Mouse (Mus musculus) spleen, postnatal 14 days (tissue): ENCODE results near the gene Borcs6.
A peak's percentile ranks its signal among the peaks of the same experiment; 100 is the strongest.
"Not testable (repeated sequence)": the region's sequence is repeated elsewhere in the genome, so short reads cannot be mapped to it uniquely, and the experiment has no call there.

Experiments
- DNase-seq, 2 experiments: peaks; one replicate each; pipeline ENCODE4 v3.0.0; 2021 to 2022; ENCODE audit warnings: low spot score in 2 of 2

Borcs6 gene

GRCm38 (mm10) chr11:69059357-69059974 is at the start of gene Borcs6:
Gene Borcs6 (plus strand): TSS chr11:69059717.
- peak; percentile 82 to 89 for DNase-seq

DNA sequence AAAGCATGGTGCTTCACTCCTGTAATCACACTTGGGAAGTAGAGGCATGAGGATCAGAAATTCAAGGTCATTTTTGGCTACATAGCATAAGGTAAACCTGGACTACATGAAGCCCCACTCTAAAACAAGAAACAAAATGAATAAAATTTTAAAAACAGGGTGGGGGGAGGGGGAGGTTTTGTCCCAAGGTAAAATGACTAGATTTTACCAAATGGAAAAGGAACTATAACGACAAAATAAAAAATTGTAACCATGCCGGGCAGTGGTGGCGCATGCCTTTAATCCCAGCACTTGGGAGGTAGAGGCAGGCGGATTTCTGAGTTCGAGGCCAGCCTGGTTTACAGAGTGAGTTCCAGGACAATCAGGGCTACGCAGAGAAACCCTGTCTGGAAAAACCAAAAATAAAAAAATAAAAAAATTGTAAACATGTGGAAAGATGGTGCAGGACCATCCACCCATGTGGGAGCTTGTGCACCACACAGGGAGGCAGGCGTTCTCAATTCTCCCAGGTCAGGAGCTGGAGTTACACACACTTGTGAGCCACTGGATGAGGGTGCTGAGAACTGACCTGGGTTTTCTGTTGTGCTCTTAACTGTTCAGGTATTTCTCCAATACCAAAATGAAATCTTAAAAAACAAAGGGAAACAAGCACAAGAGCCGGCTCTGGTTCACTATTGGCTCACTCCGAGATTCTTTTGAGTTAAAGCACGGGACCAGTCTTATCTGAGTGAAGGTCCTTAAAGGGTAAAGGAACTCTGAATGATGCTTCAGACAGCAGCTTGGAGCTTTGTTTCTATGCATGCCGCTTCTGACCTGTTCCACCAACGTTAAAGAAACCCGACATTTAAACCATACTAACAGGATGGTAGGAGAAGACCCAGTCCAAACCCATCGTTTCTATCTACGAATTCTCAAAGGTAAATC is 48.9 kb upstream of the Borcs6 start:
- DNase-seq: no peak

- DNase-seq: not testable (repeated sequence)
Measured at GRCm38 (mm10) chr11:69011445-69011844, 48.1 kb upstream of the Borcs6 start.

GRCm38 (mm10) chr11:69012071-69012601 is 47.4 kb upstream of the Borcs6 start:
- peak; percentile 70 to 77 for DNase-seq

GRCm38 (mm10) chr11:69015644-69016441 is 43.7 kb upstream of the Borcs6 start, which contains the start of gene Ctc1:
Gene Ctc1 (plus strand): TSS chr11:69015911.
- peak; percentile 79 to 88 for DNase-seq

GRCm38 (mm10) chr11:69016755-69017154 is 42.8 kb upstream of the Borcs6 start:
- no peak for DNase-seq

DNA sequence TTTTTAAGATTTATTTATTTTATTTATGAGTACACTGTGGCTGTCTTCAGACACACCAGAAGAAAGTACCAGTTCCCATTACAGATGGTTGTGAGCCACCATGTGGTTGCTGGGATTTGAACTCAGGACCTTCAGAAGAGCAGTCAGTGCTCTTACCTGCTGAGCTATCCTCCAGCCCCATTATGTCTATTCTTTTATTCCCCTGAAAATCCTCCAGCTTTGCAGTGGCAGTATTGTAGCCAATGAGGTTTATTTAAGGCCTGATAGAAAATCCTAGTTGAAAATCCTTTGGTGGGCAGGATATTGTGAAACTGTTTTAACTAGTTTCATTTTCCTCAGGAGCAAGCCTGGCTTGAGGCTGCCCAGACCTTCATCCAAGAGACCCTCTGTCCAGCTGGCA is 38.8 kb upstream of the Borcs6 start:
- no peak for DNase-seq

GRCm38 (mm10) chr11:69026562-69026961 is 33.0 kb upstream of the Borcs6 start:
- no peak for DNase-seq

DNA sequence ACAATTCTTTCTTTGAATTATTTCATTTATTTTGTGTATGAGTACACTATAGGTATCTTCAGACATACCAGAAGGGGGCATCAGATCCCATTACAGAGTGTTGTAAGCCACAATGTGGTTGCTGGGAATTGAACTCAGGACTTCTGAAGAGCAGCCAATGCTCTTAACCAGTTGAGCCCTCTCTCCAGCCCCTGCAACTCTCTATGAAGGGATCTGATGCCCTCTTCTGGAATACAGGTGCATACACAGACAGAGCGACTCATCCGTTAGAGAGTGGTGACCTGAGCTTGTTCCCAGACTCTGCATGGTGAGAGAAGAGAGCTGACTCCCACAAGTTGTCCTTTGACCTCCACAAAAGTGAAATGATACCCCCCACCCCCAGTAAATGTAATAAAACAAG is 30.7 kb upstream of the Borcs6 start:
- DNase-seq: no peak

- DNase-seq: no peak
Measured at GRCm38 (mm10) chr11:69033552-69033951, 26.0 kb upstream of the Borcs6 start.

DNA sequence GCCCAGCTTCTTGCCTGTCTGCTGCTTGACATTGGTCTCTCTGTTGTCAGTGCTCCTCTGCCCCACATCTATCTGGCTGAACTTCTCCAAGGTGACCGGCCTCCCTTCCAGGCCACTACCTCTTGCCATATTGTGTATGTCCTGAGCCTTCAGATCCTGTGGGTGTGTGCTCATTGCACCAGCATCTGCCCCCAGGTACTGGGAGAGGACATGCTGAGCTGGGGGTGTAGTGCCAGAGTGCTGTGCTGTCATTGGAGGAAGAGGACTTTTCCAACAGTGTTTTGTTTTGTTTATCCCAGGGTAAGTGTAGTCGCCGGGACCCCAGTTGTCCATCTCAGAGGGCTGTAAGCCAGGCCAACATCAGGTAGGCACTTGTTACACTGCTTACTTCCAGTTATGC is 24.9 kb upstream of the Borcs6 start:
- no peak for DNase-seq

DNA sequence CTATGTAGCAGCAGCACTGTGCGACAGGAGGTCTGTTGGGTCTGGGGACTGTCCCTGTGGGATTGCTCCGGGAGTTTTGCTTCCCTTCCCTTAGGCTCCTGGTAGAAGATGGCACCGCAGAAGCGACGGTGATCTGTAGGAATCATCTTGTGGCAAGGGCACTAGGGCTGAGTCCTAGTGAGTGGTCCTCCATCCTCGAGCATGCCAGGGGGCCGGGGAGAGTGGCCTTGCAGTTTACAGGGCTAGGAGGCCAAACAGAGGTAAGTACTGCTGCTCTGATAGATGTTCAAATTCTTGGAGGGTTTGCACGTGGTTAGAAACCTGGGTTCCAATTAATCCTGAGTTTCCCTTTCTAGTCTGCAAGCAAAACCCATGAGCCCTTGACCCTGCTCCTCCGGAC is 24.1 kb upstream of the Borcs6 start:
- no peak for DNase-seq

- peak; percentile 67 to 81 for DNase-seq
Measured at GRCm38 (mm10) chr11:69035849-69036248, 23.7 kb upstream of the Borcs6 start.

DNA sequence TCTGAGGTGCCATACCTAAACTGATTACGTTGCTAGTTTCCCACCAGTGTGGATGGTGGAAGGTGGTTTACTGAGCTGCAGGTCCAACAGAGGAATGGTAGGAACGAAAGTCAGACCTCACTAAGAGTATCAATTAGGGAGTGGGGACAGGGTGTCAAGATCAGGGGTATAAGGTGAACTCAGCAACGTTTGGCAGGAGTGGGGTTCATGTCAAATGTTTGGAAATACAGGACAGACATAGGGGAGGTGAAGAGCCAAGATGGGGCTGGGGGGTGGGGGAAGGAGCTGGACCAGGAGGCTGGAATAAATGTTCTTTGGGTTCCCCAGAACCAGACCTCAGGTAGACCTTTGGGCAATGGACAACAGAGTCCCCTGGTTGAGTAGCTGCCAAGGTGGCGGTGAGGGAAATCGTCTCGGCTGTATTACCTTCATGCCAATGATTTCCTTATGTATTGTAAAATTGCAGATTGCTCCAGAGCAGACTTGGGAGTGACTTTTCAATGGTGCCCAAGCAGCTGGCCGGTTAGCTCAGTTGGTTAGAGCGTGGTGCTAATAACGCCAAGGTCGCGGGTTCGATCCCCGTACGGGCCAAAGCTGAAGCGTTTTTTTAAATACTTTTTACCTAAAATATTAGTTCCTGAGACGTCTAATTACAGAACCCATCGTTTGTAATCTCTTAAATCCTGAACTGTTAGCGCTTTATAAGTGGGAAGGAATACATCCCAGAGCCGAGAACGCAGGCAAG is 22.9 kb upstream of the Borcs6 start:
- DNase-seq: peak; percentile 82

DNA sequence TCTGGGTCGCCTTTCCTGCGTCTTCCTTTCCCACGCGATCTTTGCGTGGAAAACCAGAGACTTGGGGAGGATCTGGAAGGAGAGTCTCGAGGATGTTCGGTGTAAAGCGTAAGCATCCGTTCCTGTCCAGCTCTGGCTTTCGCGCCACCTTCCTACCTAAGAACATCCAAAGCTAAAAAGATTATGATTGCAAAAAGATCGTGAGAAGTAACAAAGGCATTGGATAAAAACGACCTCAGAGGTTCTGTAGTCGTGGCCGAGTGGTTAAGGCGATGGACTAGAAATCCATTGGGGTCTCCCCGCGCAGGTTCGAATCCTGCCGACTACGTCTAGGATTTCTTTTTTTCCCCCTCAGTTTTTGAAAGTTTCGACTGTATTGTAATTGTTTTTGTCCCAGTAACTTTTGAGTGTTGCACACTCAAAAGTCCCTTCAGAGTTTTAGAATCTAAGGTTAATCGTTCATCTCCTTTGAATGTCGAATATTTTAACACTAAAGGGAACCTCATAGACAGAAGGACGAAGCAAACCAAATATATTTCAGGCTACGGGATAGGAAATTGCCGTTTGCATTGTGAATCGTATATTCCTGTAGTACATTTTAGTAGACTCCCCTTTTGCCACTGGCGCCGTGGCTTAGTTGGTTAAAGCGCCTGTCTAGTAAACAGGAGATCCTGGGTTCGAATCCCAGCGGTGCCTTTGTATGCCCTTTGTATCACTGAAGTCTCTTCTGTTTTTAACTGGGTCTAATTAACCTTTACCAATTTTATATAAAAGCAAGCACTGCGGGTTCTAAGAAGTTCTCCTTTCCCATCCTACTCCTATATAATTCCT is 22.1 kb upstream of the Borcs6 start:
- DNase-seq: peak; percentile 64 to 75

GRCm38 (mm10) chr11:69038173-69038572 is 21.3 kb upstream of the Borcs6 start:
- no peak for DNase-seq

DNA sequence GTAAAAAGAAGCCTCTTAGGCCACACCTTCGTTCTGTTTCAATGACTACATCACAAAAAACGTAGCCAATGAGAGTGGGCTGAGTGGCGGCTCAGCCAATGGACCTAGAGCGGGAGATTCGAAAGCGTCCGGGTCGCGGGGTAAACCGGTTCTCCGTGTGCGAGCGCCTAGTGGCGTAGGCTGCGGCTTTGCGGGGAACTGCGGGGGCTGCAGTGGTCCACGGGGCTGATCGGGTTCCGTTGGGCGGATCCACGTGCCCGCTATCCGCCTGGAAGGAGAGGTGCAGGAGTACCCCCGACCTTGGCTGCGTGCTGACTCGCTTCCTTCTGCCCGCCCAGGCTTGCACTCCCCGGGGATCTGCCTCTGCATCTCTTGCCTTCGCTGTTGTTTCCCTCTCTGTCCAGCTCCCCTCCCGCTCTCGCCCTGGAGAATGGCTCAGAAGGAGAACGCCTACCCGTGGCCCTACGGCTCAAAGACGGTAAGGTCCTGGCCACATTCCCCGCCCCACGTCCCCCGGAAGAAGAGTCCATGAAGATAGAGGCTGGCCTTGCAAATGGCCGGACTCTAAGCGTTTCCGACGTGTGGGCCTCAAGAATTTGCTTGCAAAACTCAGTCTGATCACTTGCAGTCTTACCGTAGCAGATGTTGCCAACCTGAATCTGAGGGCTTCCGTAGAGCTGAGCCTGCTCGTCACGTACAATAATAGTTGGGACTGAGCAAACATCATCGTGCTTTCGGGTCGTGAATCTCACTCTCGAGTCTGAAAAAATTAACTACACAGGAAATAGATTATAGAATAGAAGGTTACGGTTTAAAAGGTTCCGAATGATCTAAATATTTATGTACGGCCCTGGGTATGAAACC is 13.8 kb upstream of the Borcs6 start, which contains the start of gene Aurkb:
Gene Aurkb, plus strand, starts transcription at position 117 of the 864 bp plus-strand sequence.
- DNase-seq: peak; percentile 73 to 80

DNA sequence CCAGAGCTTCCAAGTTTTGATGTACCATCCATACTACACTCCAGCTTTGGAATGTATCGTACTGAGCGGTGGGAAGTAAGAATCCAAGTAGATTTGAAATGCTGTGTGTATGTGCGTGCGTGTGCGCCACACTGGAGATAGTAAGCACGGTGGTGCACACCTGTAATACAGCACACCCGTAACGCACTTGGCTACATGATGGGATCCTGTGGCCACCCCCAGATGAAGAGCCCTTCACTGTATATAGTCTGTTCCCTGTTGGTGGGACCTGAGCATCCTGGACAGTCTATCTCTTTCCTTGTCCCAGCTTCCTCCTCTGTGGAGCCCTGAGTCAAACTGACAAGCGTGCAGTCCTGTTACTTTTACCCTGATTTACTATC is 13.1 kb upstream of the Borcs6 start:
- DNase-seq: no peak

- no peak for DNase-seq
Measured at GRCm38 (mm10) chr11:69047592-69047991, 11.9 kb upstream of the Borcs6 start.
